Mouse (Mus musculus) liver, adult 2 months (tissue): Measurements from ENCODE around the gene Srms. TPM values are rescaled to one million over a fixed set of nuclear protein-coding genes. Genes with fewer than 3 reads are reported as not detected.

Experiments
- DNase-seq: peaks from one replicate; pipeline ENCODE4 v3.0.0-alpha.2; 2011; ENCODE audit warnings: low read depth, low spot score; ENCODE audit errors: extremely low read depth
- H3K27ac ChIP-seq: fragments of 200-500 bp; replicated peaks from 2 replicates; pipeline ENCODE4 v1.5.1; 2012; ENCODE audit warnings: low read depth, mild to moderate bottlenecking, control low read depth, inconsistent platforms, low read length; ENCODE audit not compliant: insufficient read depth
- H3K27me3 ChIP-seq: fragments of 200-500 bp; 2 replicates; pipeline ENCODE4 v1.6.1; 2012; ENCODE audit warnings: mild to moderate bottlenecking, moderate library complexity, low read length, inconsistent platforms; ENCODE audit not compliant: control insufficient read depth, insufficient read depth
- H3K36me3 ChIP-seq: fragments of 200-500 bp; 2 replicates; pipeline ENCODE4 v1.6.1; 2012; ENCODE audit warnings: low read length, inconsistent platforms; ENCODE audit not compliant: control insufficient read depth, insufficient read depth
- H3K4me1 ChIP-seq: fragments of 200-500 bp; 2 replicates; pipeline ENCODE4 v1.6.1; 2011; ENCODE audit warnings: low read length; ENCODE audit not compliant: control insufficient read depth, insufficient read depth
- H3K4me3 ChIP-seq: fragments of 200-500 bp; 2 replicates; pipeline ENCODE4 v1.5.1; 2011; ENCODE audit warnings: low read depth, mild to moderate bottlenecking, control low read depth, low read length, moderate library complexity; ENCODE audit not compliant: insufficient read depth
- H3K79me2 ChIP-seq: fragments of 200-500 bp; 2 replicates; pipeline ENCODE4 v1.6.1; 2012; ENCODE audit warnings: inconsistent platforms, mild to moderate bottlenecking, low read length, moderate library complexity; ENCODE audit not compliant: control insufficient read depth, insufficient read depth
- H3K9ac ChIP-seq: fragments of 200-500 bp; 2 replicates; pipeline ENCODE4 v1.6.1; 2012; ENCODE audit warnings: low read depth, mild to moderate bottlenecking, control low read depth, inconsistent platforms, low read length
- CTCF ChIP-seq: fragments of 200-500 bp; IDR thresholded peaks from 2 replicates; pipeline ENCODE4 v1.5.1; 2011; ENCODE audit warnings: low read depth, low read length, control low read depth
- POLR2A ChIP-seq: fragments of 200-500 bp; IDR thresholded peaks from 2 replicates; pipeline ENCODE4 v1.6.1; 2011; ENCODE audit warnings: low read length, control low read depth; ENCODE audit not compliant: insufficient read depth; ENCODE audit errors: extremely low read depth
- WGBS: fragments of 180-500 bp; shearing (Covaris S2); methylation state at CpG from one replicate; pipeline ENCODE4 v1.1.7; 2018; 5-methylcytosine and 5-hydroxymethylcytosine counted together
- polyA plus RNA-seq: library from polyadenylated mRNA; depleted of rRNA; stranded (reverse); fragments of >200 nt; gene quantifications from 2 replicates; pipeline ENCODE4 v1.2.3, GENCODE M21; 2012
- total RNA-seq: library from RNA; depleted of rRNA; stranded (reverse); fragments of >200 nt; gene quantifications from 2 replicates; pipeline ENCODE4 v1.2.3, GENCODE M21; 2014

Srms gene
- total and polyA plus RNA-seq, 2 experiments = 0.28 to 1.7 TPM

DNA sequence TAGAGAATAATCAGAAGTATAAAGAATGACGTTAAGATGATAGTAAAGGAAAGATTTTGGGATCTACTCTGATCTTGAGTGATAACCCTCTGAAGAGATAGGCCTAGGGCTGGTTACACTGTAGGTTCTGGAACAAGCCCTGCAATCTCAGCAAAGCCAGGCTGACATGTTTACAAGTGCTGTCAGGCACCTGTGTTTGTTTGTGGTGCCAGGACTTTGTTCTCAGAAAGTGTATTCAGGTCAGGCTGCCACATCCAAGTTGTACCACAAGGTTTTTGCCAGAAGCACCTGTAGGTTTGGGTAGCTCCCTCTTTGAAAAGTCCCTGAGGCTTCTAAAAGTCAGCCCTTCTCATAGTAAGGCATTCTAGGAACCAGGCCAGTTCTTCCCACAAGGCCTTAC, 23.7 kb downstream of the Srms start:
- peak overlapping the region; percentile 92 for H3K27ac ChIP-seq
- H3K36me3 ChIP-seq = no peaks in the 10 kb centered on the region
- peak overlapping the region; percentile 19; the same call in 1 of the 2 replicates for H3K9ac ChIP-seq
- H3K27me3 ChIP-seq = no peaks in the 10 kb centered on the region
- H3K4me1 ChIP-seq = peaks cover 15% of the 10 kb centered on the region
- no peaks in the 10 kb centered on the region for H3K79me2 ChIP-seq
- 22% methylated on average over 1 of the region's 1 CpGs for WGBS
- H3K4me3 ChIP-seq = no peak overlapping the region
- no peak for TF ChIP-seq CTCF
- TF ChIP-seq POLR2A = no peak
- peak; percentile 93 for DNase-seq

DNA sequence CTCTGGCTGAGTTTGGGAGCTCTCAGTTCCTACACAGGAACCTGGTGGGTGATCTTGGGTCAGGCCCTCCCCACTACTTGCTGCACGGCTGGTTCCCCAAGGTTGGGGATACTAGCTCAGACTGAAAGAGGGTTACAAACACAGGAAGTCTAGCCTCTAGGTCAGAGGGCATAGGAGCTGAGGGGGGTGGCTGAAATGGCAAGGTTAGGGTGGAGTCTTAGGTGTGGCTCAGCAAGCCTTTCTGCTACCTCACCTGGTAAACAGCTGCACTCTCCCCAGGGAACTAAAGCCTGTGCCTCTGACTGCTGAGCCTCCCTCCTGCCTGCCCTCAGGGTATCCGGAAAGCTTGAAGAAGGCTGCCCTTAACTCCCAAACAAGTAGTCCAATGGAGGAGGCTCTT, 24.3 kb downstream of the Srms start:
- H3K36me3 ChIP-seq = no peaks in the 10 kb centered on the region
- peak overlapping the region; percentile 92 for H3K27ac ChIP-seq
- DNase-seq = peak; percentile 49
- peak overlapping the region; percentile 67 for H3K9ac ChIP-seq
- WGBS = 26% methylated on average over 2 of the region's 2 CpGs
- H3K79me2 ChIP-seq = no peaks in the 10 kb centered on the region
- peaks cover 15% of the 10 kb centered on the region for H3K4me1 ChIP-seq
- TF ChIP-seq POLR2A = no peak
- TF ChIP-seq CTCF = no peak
- H3K27me3 ChIP-seq = no peaks in the 10 kb centered on the region
- H3K4me3 ChIP-seq = no peak overlapping the region

DNA sequence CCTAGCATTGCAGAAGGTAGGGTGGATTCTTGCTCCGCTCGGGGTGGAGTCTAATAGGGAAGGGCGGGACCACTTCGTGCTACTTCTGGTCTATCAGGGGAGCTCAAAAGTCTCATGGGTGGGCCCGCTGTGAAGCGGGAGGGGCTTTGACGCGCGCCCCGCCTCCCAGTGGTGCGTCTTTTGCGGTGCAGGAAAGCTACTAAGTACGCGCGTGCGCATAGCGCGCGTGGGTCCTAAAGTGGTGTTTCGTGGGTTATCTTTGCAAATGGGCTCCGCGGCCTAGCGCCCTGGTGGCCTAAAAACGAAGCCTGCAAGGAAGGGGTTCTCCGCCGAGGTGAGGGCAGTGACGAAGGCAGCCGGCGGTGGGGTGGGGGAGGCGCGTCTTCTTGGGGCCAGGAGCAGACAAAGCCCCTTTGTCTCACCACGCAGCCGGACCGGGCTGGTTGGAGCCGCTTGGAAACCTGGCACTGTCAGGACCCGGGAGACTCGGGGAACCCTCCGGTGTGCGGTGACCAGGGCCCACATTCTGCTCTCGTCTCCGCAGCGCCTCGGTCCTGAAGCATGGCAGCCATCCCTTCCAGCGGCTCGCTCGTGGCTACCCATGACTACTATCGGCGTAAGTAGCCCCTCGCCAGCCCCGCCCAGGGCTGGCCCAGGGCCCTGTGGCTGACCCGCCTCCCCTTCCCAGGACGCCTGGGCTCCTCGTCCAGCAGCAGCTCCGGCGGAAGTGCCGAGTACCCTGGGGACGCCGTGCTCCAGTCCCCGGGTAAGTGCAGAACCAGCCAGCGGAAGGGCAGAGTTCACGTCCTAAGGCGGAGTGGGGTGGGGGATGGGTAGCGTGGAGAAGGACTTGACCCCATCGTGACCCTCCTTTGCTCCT, 25.6 kb downstream of the Srms start, which contains the start of gene Ppdpf:
Gene Ppdpf (plus strand): TSS at position 127 of the 880 bp plus-strand sequence.
- peak within 1 kb of the TSS; percentile 90 for H3K9ac ChIP-seq
- WGBS = under 1% methylated on average over 64 of the region's 64 CpGs
- H3K4me1 ChIP-seq = peaks cover 15% of the 10 kb centered on the region
- H3K4me3 ChIP-seq = peak within 1 kb of the TSS; percentile 88
- H3K27ac ChIP-seq = peak within 1 kb of the TSS; percentile 92
- TF ChIP-seq CTCF (no peak), POLR2A (0 out of 2 replicates have a peak, but pooled peaks have one; percentile 52)
- no peaks in the 10 kb centered on the region for H3K79me2 ChIP-seq
- peak; percentile 93 for DNase-seq
- H3K27me3 ChIP-seq = no peaks in the 10 kb centered on the region
- no peaks in the 10 kb centered on the region for H3K36me3 ChIP-seq

DNA sequence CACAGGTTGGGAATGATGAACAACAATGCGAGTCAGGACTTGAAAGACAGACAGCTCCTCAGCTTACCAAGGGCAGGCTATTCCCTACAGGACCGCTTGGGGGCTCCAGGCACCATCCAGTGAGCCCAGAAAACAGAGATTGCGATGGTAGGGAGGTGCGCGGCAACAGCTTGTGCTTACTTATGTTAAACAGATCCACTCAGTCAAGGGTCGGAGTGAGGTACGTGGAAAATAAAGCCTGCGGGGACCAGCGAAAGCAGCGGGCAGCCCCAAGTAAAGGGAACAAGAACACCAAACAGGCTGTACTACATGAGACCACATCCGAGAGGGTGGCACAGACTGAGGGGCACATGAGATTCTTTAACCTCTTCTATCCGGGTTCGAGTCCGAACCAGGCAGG, 26.4 kb downstream of the Srms start:
- Histone ChIP-seq H3K36me3 (no peaks in the 10 kb centered on the region), H3K9ac (peak overlapping the region; percentile 65), H3K4me1 (peaks cover 15% of the 10 kb centered on the region), H3K79me2 (no peaks in the 10 kb centered on the region), H3K27ac (peak overlapping the region; percentile 85), H3K4me3 (peak overlapping the region; percentile 45), H3K27me3 (no peaks in the 10 kb centered on the region)
- peak; percentile 80 for DNase-seq
- under 1% methylated on average over 14 of the region's 14 CpGs for WGBS
- peak; percentile 98 for TF ChIP-seq CTCF
- TF ChIP-seq POLR2A = 0 out of 2 replicates have a peak, but pooled peaks have one; percentile 4

DNA sequence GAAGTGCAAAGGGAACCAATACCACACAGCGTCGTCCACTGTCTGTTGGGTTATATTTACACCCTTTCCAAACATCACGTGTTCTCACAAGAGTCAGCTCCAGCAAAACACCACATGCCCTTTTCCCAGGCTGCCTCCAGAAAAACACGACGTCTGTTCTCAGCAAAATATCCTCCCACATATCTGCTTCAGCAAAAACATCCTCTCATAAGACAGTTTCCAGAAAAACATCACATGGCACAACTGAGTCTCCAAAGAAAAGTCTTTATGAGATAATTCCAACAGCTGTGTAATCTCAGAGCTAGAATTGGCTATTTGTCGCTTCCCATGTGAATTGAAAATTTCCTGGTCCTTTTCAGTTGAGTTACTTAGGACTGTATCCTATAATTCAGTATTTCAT, 32.1 kb downstream of the Srms start:
- TF ChIP-seq CTCF = no peak
- no peak for TF ChIP-seq POLR2A
- Histone ChIP-seq H3K36me3 (no peaks in the 10 kb centered on the region), H3K27me3 (no peaks in the 10 kb centered on the region), H3K4me3 (no peak overlapping the region), H3K9ac (no peak overlapping the region), H3K4me1 (no peaks in the 10 kb centered on the region), H3K27ac (no peak overlapping the region), H3K79me2 (no peaks in the 10 kb centered on the region)
- WGBS = 54% methylated on average over 6 of the region's 6 CpGs
- no peak for DNase-seq

DNA sequence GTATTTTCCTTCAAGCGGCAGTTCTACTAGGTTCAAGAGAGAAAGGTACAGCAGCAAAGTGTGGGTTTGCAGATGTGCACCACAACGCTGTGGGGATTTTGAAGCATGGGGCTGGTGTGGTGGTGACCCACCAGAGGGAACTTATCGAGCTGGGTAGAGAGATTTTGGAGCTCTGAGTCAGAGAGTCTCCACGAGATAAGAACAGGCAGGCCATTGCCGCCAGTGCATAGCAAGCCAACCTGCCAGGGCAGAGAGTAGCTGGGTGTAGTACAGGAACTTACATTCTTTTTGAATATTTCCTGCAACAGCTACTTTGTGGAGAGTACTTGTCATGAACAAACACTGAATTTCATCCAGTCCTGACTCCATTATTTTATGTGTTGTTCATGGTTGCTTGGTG, 34.5 kb downstream of the Srms start:
- no peak overlapping the region for H3K4me3 ChIP-seq
- DNase-seq = no peak
- H3K4me1 ChIP-seq = no peaks in the 10 kb centered on the region
- no peaks in the 10 kb centered on the region for H3K79me2 ChIP-seq
- H3K27me3 ChIP-seq = no peaks in the 10 kb centered on the region
- no peaks in the 10 kb centered on the region for H3K36me3 ChIP-seq
- no peak overlapping the region for H3K9ac ChIP-seq
- no peak for TF ChIP-seq POLR2A
- no peak for TF ChIP-seq CTCF
- WGBS = 84% methylated on average over 5 of the region's 5 CpGs
- no peak overlapping the region for H3K27ac ChIP-seq
